8 mouse cellular contexts compared by ENCODE assay signal in genomic region chrX:111696356-111697282, GRCm38 (mm10). TPM values are rescaled to one million over a fixed set of nuclear protein-coding genes. Genes with fewer than 3 reads are reported as not detected.
DNase-seq lines count a peak whose midpoint lies in the region; ATAC-seq and TF ChIP-seq lines count a peak whose summit lies in the region.

TSS of gene Hdx (minus strand) at chrX:111697079.

- H3K36me3 ChIP-seq in hindbrain, embryonic 12.5 days = no peaks in the 10 kb centered on the region
- H3K36me3 ChIP-seq in lung, embryonic 14.5 days (ENCODE audit: insufficient read depth) = no peaks in the 10 kb centered on the region

- H3K4me3 ChIP-seq in hindbrain, embryonic 12.5 days = peak within 1 kb of the TSS; percentile 45
- peak within 1 kb of the TSS; percentile 42 for H3K4me3 ChIP-seq in lung, embryonic 14.5 days (ENCODE audit: low read depth, low read length)

- peak within 1 kb of the TSS; percentile 51 for H3K4me2 ChIP-seq in hindbrain, embryonic 12.5 days (replicated peaks)
- H3K4me2 ChIP-seq in lung, embryonic 14.5 days = peak within 1 kb of the TSS; percentile 53

- peak; percentile 25 for TF ChIP-seq CTCF in lung, embryonic 14.5 days (IDR thresholded peaks at IDR 0.05; ENCODE audit: low read depth)

- peak; percentile 95 for ATAC-seq in hindbrain, embryonic 12.5 days (ENCODE audit: low FRiP score)
- ATAC-seq in lung, embryonic 14.5 days (ENCODE audit: insufficient read depth) = peak; percentile 94
- no peak for ATAC-seq in megakaryocyte-erythroid progenitor cell, adult 5-6 weeks (replicated peaks; ENCODE audit: low FRiP score, low TSS enrichment, poor library complexity, severe bottlenecking)

- H3K9me3 ChIP-seq in hindbrain, embryonic 12.5 days (replicated peaks) = no peaks in the 10 kb centered on the region
- no peaks in the 10 kb centered on the region for H3K9me3 ChIP-seq in lung, embryonic 14.5 days (ENCODE audit: low read depth, low read length)

- WGBS in hindbrain, embryonic 12.5 days = 21% methylated on average over 26 of the region's 26 CpGs
- WGBS in lung, embryonic 14.5 days = 13% methylated on average over 26 of the region's 26 CpGs

- H3K27me3 ChIP-seq in hindbrain, embryonic 12.5 days = no peaks in the 10 kb centered on the region
- no peaks in the 10 kb centered on the region for H3K27me3 ChIP-seq in lung, embryonic 14.5 days (ENCODE audit: insufficient read depth, low read length)

- peak; percentile 66 to 84 for DNase-seq in adrenal gland, adult (ENCODE audit: inconsistent age in 2 of 2, low spot score in 1 of 2)
- DNase-seq in cerebellum, postnatal 36 days = peak; percentile 67 to 72
- peak; percentile 48 to 60 for DNase-seq in frontal cortex, postnatal 36 days (ENCODE audit: low spot score in 2 of 2)
- DNase-seq in layer of hippocampus, postnatal 10 days (ENCODE audit: low spot score in 2 of 2) = peak; percentile 57 to 68
- DNase-seq in lung, embryonic 14.5 days = peak; percentile 83
- DNase-seq in retina, embryonic 14.5 days (ENCODE audit: low spot score) = peak; percentile 86

- peak within 1 kb of the TSS; percentile 53 for H3K9ac ChIP-seq in hindbrain, embryonic 12.5 days
- H3K9ac ChIP-seq in lung, embryonic 14.5 days = peak within 1 kb of the TSS; percentile 48

- H3K27ac ChIP-seq in hindbrain, embryonic 12.5 days = peak within 1 kb of the TSS; percentile 80
- peak within 1 kb of the TSS; percentile 63; the same call in 1 of the 2 replicates for H3K27ac ChIP-seq in lung, embryonic 14.5 days (ENCODE audit: low read depth)

- H3K4me1 ChIP-seq in hindbrain, embryonic 12.5 days = no peaks in the 10 kb centered on the region
- no peaks in the 10 kb centered on the region for H3K4me1 ChIP-seq in lung, embryonic 14.5 days (ENCODE audit: insufficient read depth)

RNA-seq across cellular contexts. Expression of gene Hdx, which starts in this region (rescaled TPM):
- 2.3 and 2.9 TPM in 2 replicates for polyA plus RNA-seq in hindbrain, embryonic 12.5 days (2016; fragmentation: Nextera tagmentation; extraction: Ambion mirVana)
- total RNA-seq in layer of hippocampus, postnatal 10 days (2021) = 1 to 10 TPM; 4.0 to 4.5 TPM
- polyA plus RNA-seq in lung, embryonic 14.5 days (2014; fragmentation: Nextera tagmentation; extraction: Ambion mirVana) = 1.4 and 1.5 TPM in 2 replicates
- 0.10 TPM in 1 of 2 replicates, not detected in the other for total RNA-seq in megakaryocyte-erythroid progenitor cell, adult 5-6 weeks (2014; fragmentation: Nextera tagmentation)
- 0.27 TPM in 1 of 2 replicates, not detected in the other for total RNA-seq in megakaryocyte-erythroid progenitor cell, adult 5-6 weeks (2017)
